Mouse (Mus musculus) small intestine, adult 2 months (tissue): ENCODE measurements around the gene Hapln3.

ENCODE experiments used
- CTCF ChIP-seq: fragments of 200-500 bp; IDR thresholded peaks from 2 replicates; pipeline ENCODE4 v1.5.1; 2012; ENCODE audit warnings: low read depth, mild to moderate bottlenecking, control low read depth, inconsistent platforms, low read length, moderate library complexity, mixed read lengths; ENCODE audit not compliant: insufficient replicate concordance, insufficient read length; ENCODE audit errors: extremely low read depth
- POLR2A ChIP-seq: fragments of 200-500 bp; IDR thresholded peaks from 2 replicates; pipeline ENCODE4 v1.6.1; 2012; ENCODE audit warnings: low read depth, mild to moderate bottlenecking, control low read depth, inconsistent platforms, low read length, moderate library complexity

- TF ChIP-seq POLR2A (no peak), CTCF (no peak)
Measured at GRCm38 (mm10) chr7:79171782-79172181, 41.0 kb upstream of the Hapln3 start.
